Mouse (Mus musculus): ENCODE data around the gene Aoc3. TPM values are rescaled to one million over a fixed set of nuclear protein-coding genes. Genes with fewer than 3 reads are reported as not detected.
"Not testable (repeated sequence)": the region's sequence is repeated elsewhere in the genome, so short reads cannot be mapped to it uniquely, and the experiment has no call there.

Aoc3 gene
- polyA plus RNA-seq, 1 experiment from 2014 or later: 0.10 TPM

GRCm38 (mm10) chr11:101355916-101356315 lies 25.5 kb downstream of the Aoc3 start:
- Histone ChIP-seq H3K4me1 (replicated peaks; ENCODE audit: control insufficient read depth, insufficient read depth, low read length) (no peaks in the 10 kb centered on the region), H3K9ac (replicated peaks; ENCODE audit: low read depth, low read length) (no peak overlapping the region), H3K27me3 (replicated peaks; ENCODE audit: control insufficient read depth, insufficient read depth, low read length) (no peaks in the 10 kb centered on the region), H3K4me3 (replicated peaks; ENCODE audit: low read length) (no peak overlapping the region), H3K4me2 (ENCODE audit: low read length) (no peak overlapping the region), H3K27ac (ENCODE audit: low read length) (no peak overlapping the region), H3K36me3 (ENCODE audit: control insufficient read depth, insufficient read depth) (no peaks in the 10 kb centered on the region), H3K9me3 (ENCODE audit: control insufficient read depth, low read length) (no peaks in the 10 kb centered on the region)
- WGBS: 83% methylated on average over 2 of the region's 2 CpGs
- no peak for ATAC-seq

GRCm38 (mm10) chr11:101357505-101358182 lies 27.2 kb downstream of the Aoc3 start:
- H3K4me3 ChIP-seq (replicated peaks; ENCODE audit: low read length): no peak overlapping the region

GRCm38 (mm10) chr11:101359776-101360175 lies 29.4 kb downstream of the Aoc3 start:
- 82% methylated on average over 9 of the region's 9 CpGs for WGBS
- no peak for ATAC-seq

More at GRCm38 (mm10) chr11:101357505-101358182, 27.2 kb downstream of the Aoc3 start:
- 82% methylated on average over 3 of the region's 3 CpGs for WGBS
- ATAC-seq: no peak
- H3K36me3 ChIP-seq (ENCODE audit: control insufficient read depth, insufficient read depth): no peaks in the 10 kb centered on the region
- H3K27me3 ChIP-seq (replicated peaks; ENCODE audit: control insufficient read depth, insufficient read depth, low read length): no peaks in the 10 kb centered on the region
- H3K9me3 ChIP-seq (ENCODE audit: control insufficient read depth, low read length): no peaks in the 10 kb centered on the region
- H3K4me2 ChIP-seq (ENCODE audit: low read length): no peak overlapping the region
- no peak overlapping the region for H3K9ac ChIP-seq (replicated peaks; ENCODE audit: low read depth, low read length)
- H3K4me1 ChIP-seq (replicated peaks; ENCODE audit: control insufficient read depth, insufficient read depth, low read length): no peaks in the 10 kb centered on the region
- no peak overlapping the region for H3K27ac ChIP-seq (ENCODE audit: low read length)

GRCm38 (mm10) chr11:101360651-101361113 lies 30.3 kb downstream of the Aoc3 start:
- H3K9ac ChIP-seq (replicated peaks; ENCODE audit: low read depth, low read length): no peak overlapping the region
- 55% methylated on average over 3 of the region's 3 CpGs for WGBS

More at GRCm38 (mm10) chr11:101359776-101360175, 29.4 kb downstream of the Aoc3 start:
- no peak overlapping the region for H3K4me3 ChIP-seq (replicated peaks; ENCODE audit: low read length)
- no peaks in the 10 kb centered on the region for H3K27me3 ChIP-seq (replicated peaks; ENCODE audit: control insufficient read depth, insufficient read depth, low read length)
- no peaks in the 10 kb centered on the region for H3K9me3 ChIP-seq (ENCODE audit: control insufficient read depth, low read length)
- H3K36me3 ChIP-seq (ENCODE audit: control insufficient read depth, insufficient read depth): no peaks in the 10 kb centered on the region
- H3K27ac ChIP-seq (ENCODE audit: low read length): no peak overlapping the region
- H3K4me1 ChIP-seq (replicated peaks; ENCODE audit: control insufficient read depth, insufficient read depth, low read length): no peaks in the 10 kb centered on the region
- no peak overlapping the region for H3K9ac ChIP-seq (replicated peaks; ENCODE audit: low read depth, low read length)
- H3K4me2 ChIP-seq (ENCODE audit: low read length): no peak overlapping the region

GRCm38 (mm10) chr11:101364531-101364931 lies 34.1 kb downstream of the Aoc3 start:
- Histone ChIP-seq H3K4me2 (ENCODE audit: low read length) (no peak overlapping the region), H3K36me3 (ENCODE audit: control insufficient read depth, insufficient read depth) (no peaks in the 10 kb centered on the region), H3K4me1 (replicated peaks; ENCODE audit: control insufficient read depth, insufficient read depth, low read length) (no peaks in the 10 kb centered on the region), H3K27ac (ENCODE audit: low read length) (no peak overlapping the region), H3K4me3 (replicated peaks; ENCODE audit: low read length) (no peak overlapping the region), H3K27me3 (replicated peaks; ENCODE audit: control insufficient read depth, insufficient read depth, low read length) (no peaks in the 10 kb centered on the region), H3K9me3 (ENCODE audit: control insufficient read depth, low read length) (no peaks in the 10 kb centered on the region), H3K9ac (replicated peaks; ENCODE audit: low read depth, low read length) (no peak overlapping the region)
- ATAC-seq: no peak
- 84% methylated on average over 5 of the region's 5 CpGs for WGBS

More at GRCm38 (mm10) chr11:101360651-101361113, 30.3 kb downstream of the Aoc3 start:
- Histone ChIP-seq H3K4me2 (ENCODE audit: low read length) (no peak overlapping the region), H3K9me3 (ENCODE audit: control insufficient read depth, low read length) (no peaks in the 10 kb centered on the region), H3K36me3 (ENCODE audit: control insufficient read depth, insufficient read depth) (no peaks in the 10 kb centered on the region), H3K27me3 (replicated peaks; ENCODE audit: control insufficient read depth, insufficient read depth, low read length) (no peaks in the 10 kb centered on the region), H3K27ac (ENCODE audit: low read length) (no peak overlapping the region), H3K4me1 (replicated peaks; ENCODE audit: control insufficient read depth, insufficient read depth, low read length) (no peaks in the 10 kb centered on the region), H3K4me3 (replicated peaks; ENCODE audit: low read length) (no peak overlapping the region)
- ATAC-seq: no peak

- WGBS: 87% methylated on average over 8 of the region's 8 CpGs
- no peak for ATAC-seq
- Histone ChIP-seq H3K4me2 (ENCODE audit: low read length) (no peak within 1 kb of the TSS), H3K4me1 (replicated peaks; ENCODE audit: control insufficient read depth, insufficient read depth, low read length) (no peaks in the 10 kb centered on the region), H3K27me3 (replicated peaks; ENCODE audit: control insufficient read depth, insufficient read depth, low read length) (no peaks in the 10 kb centered on the region), H3K27ac (ENCODE audit: low read length) (no peak within 1 kb of the TSS), H3K9me3 (ENCODE audit: control insufficient read depth, low read length) (no peaks in the 10 kb centered on the region), H3K36me3 (ENCODE audit: control insufficient read depth, insufficient read depth) (no peaks in the 10 kb centered on the region), H3K9ac (replicated peaks; ENCODE audit: low read depth, low read length) (no peak within 1 kb of the TSS), H3K4me3 (replicated peaks; ENCODE audit: low read length) (no peak within 1 kb of the TSS)
Measured at GRCm38 (mm10) chr11:101367326-101367935, 37.0 kb downstream of the Aoc3 start, which contains the start of gene G6pc. G6pc (plus strand) TSS chr11:101367561.

- Histone ChIP-seq H3K4me3 (replicated peaks; ENCODE audit: low read length) (no peak overlapping the region), H3K9ac (replicated peaks; ENCODE audit: low read depth, low read length) (no peak overlapping the region), H3K4me1 (replicated peaks; ENCODE audit: control insufficient read depth, insufficient read depth, low read length) (no peaks in the 10 kb centered on the region), H3K9me3 (ENCODE audit: control insufficient read depth, low read length) (no peaks in the 10 kb centered on the region), H3K27me3 (replicated peaks; ENCODE audit: control insufficient read depth, insufficient read depth, low read length) (no peaks in the 10 kb centered on the region), H3K36me3 (ENCODE audit: control insufficient read depth, insufficient read depth) (no peaks in the 10 kb centered on the region), H3K27ac (ENCODE audit: low read length) (no peak overlapping the region), H3K4me2 (ENCODE audit: low read length) (no peak overlapping the region)
- 89% methylated on average over 5 of the region's 5 CpGs for WGBS
- no peak for ATAC-seq
Measured at GRCm38 (mm10) chr11:101370141-101370540, 39.7 kb downstream of the Aoc3 start.

- 60% methylated on average over 7 of the region's 7 CpGs for WGBS
- no peaks in the 10 kb centered on the region for H3K27me3 ChIP-seq (replicated peaks; ENCODE audit: control insufficient read depth, insufficient read depth, low read length)
- H3K4me1 ChIP-seq (replicated peaks; ENCODE audit: control insufficient read depth, insufficient read depth, low read length): no peaks in the 10 kb centered on the region
- no peaks in the 10 kb centered on the region for H3K9me3 ChIP-seq (ENCODE audit: control insufficient read depth, low read length)
- no peak overlapping the region for H3K27ac ChIP-seq (ENCODE audit: low read length)
- no peak overlapping the region for H3K4me2 ChIP-seq (ENCODE audit: low read length)
- H3K36me3 ChIP-seq (ENCODE audit: control insufficient read depth, insufficient read depth): no peaks in the 10 kb centered on the region
- no peak for ATAC-seq
- no peak overlapping the region for H3K9ac ChIP-seq (replicated peaks; ENCODE audit: low read depth, low read length)
- H3K4me3 ChIP-seq (replicated peaks; ENCODE audit: low read length): no peak overlapping the region
Measured at GRCm38 (mm10) chr11:101374421-101374938, 44.1 kb downstream of the Aoc3 start.

GRCm38 (mm10) chr11:101378196-101378595 lies 47.8 kb downstream of the Aoc3 start:
- H3K9ac ChIP-seq (replicated peaks; ENCODE audit: low read depth, low read length); ATAC-seq; H3K36me3 ChIP-seq (ENCODE audit: control insufficient read depth, insufficient read depth); H3K27ac ChIP-seq (ENCODE audit: low read length); H3K4me2 ChIP-seq (ENCODE audit: low read length); H3K4me1 ChIP-seq (replicated peaks; ENCODE audit: control insufficient read depth, insufficient read depth, low read length); H3K9me3 ChIP-seq (ENCODE audit: control insufficient read depth, low read length); H3K4me3 ChIP-seq (replicated peaks; ENCODE audit: low read length); H3K27me3 ChIP-seq (replicated peaks; ENCODE audit: control insufficient read depth, insufficient read depth, low read length): not testable (repeated sequence)
- WGBS: 89% methylated on average over 8 of the region's 8 CpGs

Measured in forebrain, embryonic 16.5 days (tissue).